Mouse (Mus musculus): ENCODE results near the gene 4930432M17Rik. TPM values are rescaled to one million over a fixed set of nuclear protein-coding genes. Genes with fewer than 3 reads are reported as not detected.
A peak's percentile ranks its signal among the peaks of the same experiment; 100 is the strongest.

4930432M17Rik gene
- total RNA-seq, 4 experiments from 2014 or later: not detected

- DNase-seq (ENCODE audit: low spot score): no peak
Observed at GRCm38 (mm10) chr3:121707106-121707505, 36.5 kb downstream of the 4930432M17Rik start.

GRCm38 (mm10) chr3:121710894-121711531 is 40.5 kb downstream of the 4930432M17Rik start:
- no peak for DNase-seq (ENCODE audit: low spot score)

- no peak for DNase-seq (ENCODE audit: low spot score)
Observed at GRCm38 (mm10) chr3:121712222-121712621, 41.7 kb downstream of the 4930432M17Rik start.

- no peak for DNase-seq (ENCODE audit: low spot score)
Observed at GRCm38 (mm10) chr3:121713151-121713701, 42.7 kb downstream of the 4930432M17Rik start.

GRCm38 (mm10) chr3:121713816-121714215 is 43.3 kb downstream of the 4930432M17Rik start:
- no peak for DNase-seq (ENCODE audit: low spot score)

GRCm38 (mm10) chr3:121714461-121714860 is 43.9 kb downstream of the 4930432M17Rik start:
- no peak for DNase-seq (ENCODE audit: low spot score)

GRCm38 (mm10) chr3:121715336-121715735 is 44.8 kb downstream of the 4930432M17Rik start:
- no peak for DNase-seq (ENCODE audit: low spot score)

- DNase-seq (ENCODE audit: low spot score): no peak
Observed at GRCm38 (mm10) chr3:121715741-121716459, 45.3 kb downstream of the 4930432M17Rik start.

GRCm38 (mm10) chr3:121716480-121716879 is 45.9 kb downstream of the 4930432M17Rik start:
- DNase-seq (ENCODE audit: low spot score): no peak

- DNase-seq (ENCODE audit: low spot score): no peak
Observed at GRCm38 (mm10) chr3:121718679-121719078, 48.1 kb downstream of the 4930432M17Rik start.

GRCm38 (mm10) chr3:121719701-121720100 is 49.1 kb downstream of the 4930432M17Rik start:
- DNase-seq (ENCODE audit: low spot score): no peak

GRCm38 (mm10) chr3:121720801-121721690 is 50.5 kb downstream of the 4930432M17Rik start:
- no peak for DNase-seq (ENCODE audit: low spot score)

- no peak for DNase-seq (ENCODE audit: low spot score)
Observed at GRCm38 (mm10) chr3:121721691-121722070, 51.1 kb downstream of the 4930432M17Rik start.

GRCm38 (mm10) chr3:121722971-121723844 is 52.6 kb downstream of the 4930432M17Rik start, which contains the start of gene F3:
Gene F3 (plus strand): TSS chr3:121723537.
- peak; percentile 53 for DNase-seq (ENCODE audit: low spot score)

- no peak for DNase-seq (ENCODE audit: low spot score)
Observed at GRCm38 (mm10) chr3:121723968-121724524, 53.5 kb downstream of the 4930432M17Rik start.

- DNase-seq (ENCODE audit: low spot score): no peak
Observed at GRCm38 (mm10) chr3:121724553-121724952, 54.0 kb downstream of the 4930432M17Rik start.

- DNase-seq (ENCODE audit: low spot score): no peak
Observed at GRCm38 (mm10) chr3:121725651-121726050, 55.1 kb downstream of the 4930432M17Rik start.

- DNase-seq (ENCODE audit: low spot score): no peak
Observed at GRCm38 (mm10) chr3:121729678-121730077, 59.1 kb downstream of the 4930432M17Rik start.

All from heart, adult 8-10 months (tissue).